Mouse (Mus musculus) embryonic facial prominence, embryonic 10.5 days (tissue): Measurements from ENCODE around the gene Tceal8. TPM values are rescaled to one million over a fixed set of nuclear protein-coding genes. Genes with fewer than 3 reads are reported as not detected.
A peak's percentile ranks its signal among the peaks of the same experiment; 100 is the strongest.
"Not testable (repeated sequence)": the region's sequence is repeated elsewhere in the genome, so short reads cannot be mapped to it uniquely, and the experiment has no call there.

ENCODE experiments used
- DNase-seq: peaks from one replicate; pipeline ENCODE4 v3.0.0-alpha.2; 2017; ENCODE audit warnings: low spot score
- H3K27ac ChIP-seq: fragments of 300-500 bp; sonication (generic); replicated peaks from 2 replicates; pipeline ENCODE4 v1.5.1; 2016; ENCODE audit warnings: mild to moderate bottlenecking
- H3K27me3 ChIP-seq: fragments of 300-500 bp; sonication (generic); replicated peaks from 2 replicates; pipeline ENCODE4 v1.6.1; 2016; ENCODE audit warnings: low read depth, mild to moderate bottlenecking; ENCODE audit not compliant: poor library complexity, severe bottlenecking
- H3K36me3 ChIP-seq: fragments of 300-500 bp; sonication (generic); replicated peaks from 2 replicates; pipeline ENCODE4 v1.6.1; 2016; ENCODE audit warnings: mild to moderate bottlenecking, moderate library complexity
- H3K4me1 ChIP-seq: fragments of 300-500 bp; sonication (generic); 2 replicates; pipeline ENCODE4 v1.6.1; 2016
- H3K4me3 ChIP-seq: fragments of 300-500 bp; sonication (generic); 2 replicates; pipeline ENCODE4 v1.5.1; 2016; ENCODE audit warnings: mild to moderate bottlenecking, moderate library complexity
- H3K9me3 ChIP-seq: fragments of 300-500 bp; sonication (generic); 2 replicates; pipeline ENCODE4 v1.6.1; 2016; ENCODE audit warnings: mild to moderate bottlenecking
- WGBS: fragments of 180-500 bp; shearing (Covaris S2); methylation state at CpG from one replicate; pipeline ENCODE4 v1.1.7; 2016; 5-methylcytosine and 5-hydroxymethylcytosine counted together
- polyA plus RNA-seq: library from polyadenylated mRNA; unstranded; fragments of >200 nt; fragmentation: Nextera tagmentation; extraction: Ambion mirVana; gene quantifications from 2 replicates; pipeline ENCODE4 v1.2.1, GENCODE M21; 2016

Tceal8 gene
- polyA plus RNA-seq, 1 experiment from 2014 or later = 213 TPM

GRCm38 (mm10) chrX:136172786-136173185 lies 644 bp upstream of the Tceal8 start:
- Histone ChIP-seq H3K9me3 (no peaks in the 10 kb centered on the region), H3K4me1 (peaks cover 3% of the 10 kb centered on the region), H3K36me3 (peaks cover 11% of the 10 kb centered on the region), H3K4me3 (peak overlapping the region; percentile 67), H3K27me3 (peaks cover 60% of the 10 kb centered on the region), H3K27ac (peak overlapping the region; percentile 89)
- 26% methylated on average over 10 of the region's 10 CpGs for WGBS
- peak; percentile 7 for DNase-seq

DNA sequence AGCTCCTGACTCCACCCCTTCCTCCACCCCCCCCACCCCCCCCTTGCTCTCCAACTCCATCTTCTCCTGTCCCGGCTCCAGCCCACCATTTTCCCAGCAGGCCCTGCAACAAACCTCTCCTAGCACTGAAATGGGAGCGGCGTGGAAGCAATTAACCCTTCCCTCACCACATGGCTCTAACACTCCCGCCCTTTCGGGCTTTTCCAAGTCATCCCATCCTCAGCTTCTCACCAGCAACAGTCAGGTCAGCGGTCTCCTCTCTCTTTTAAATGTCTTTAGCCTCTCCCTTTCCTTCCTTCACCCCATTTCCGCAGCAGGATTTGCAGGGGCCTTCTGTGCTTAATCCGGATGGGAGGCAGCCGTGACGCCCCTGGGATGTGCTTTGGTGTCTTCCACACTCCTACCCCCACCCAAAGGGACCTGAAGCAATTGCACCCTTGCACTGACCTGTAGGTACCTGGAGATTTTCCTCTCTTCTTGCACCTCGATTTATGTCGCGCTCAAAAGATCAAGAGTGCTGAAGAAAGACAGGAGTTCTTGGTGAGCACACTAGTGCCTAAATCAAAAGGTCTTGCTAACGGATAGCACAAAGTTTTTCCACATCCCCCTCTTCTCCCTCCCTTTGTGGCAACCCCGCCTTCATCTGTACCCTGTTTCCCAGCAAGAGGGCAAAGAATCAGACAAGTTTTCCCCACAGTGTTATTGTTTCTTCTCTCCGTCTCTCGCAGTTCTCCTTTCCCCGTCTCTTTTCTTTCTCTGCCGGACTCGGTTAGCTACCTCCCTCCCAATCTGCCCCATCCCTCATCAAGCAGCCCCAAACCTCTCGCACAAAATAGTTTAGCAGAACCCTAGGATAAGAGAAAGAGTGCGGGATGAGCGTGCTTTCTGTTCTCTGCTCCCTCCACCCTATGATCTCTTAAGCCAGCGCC lies 689 bp downstream of the Tceal8 start:
- H3K9me3 ChIP-seq = no peaks in the 10 kb centered on the region
- peak overlapping the region; percentile 67 for H3K4me3 ChIP-seq
- 16% methylated on average over 24 of the region's 24 CpGs for WGBS
- peaks cover 3% of the 10 kb centered on the region for H3K4me1 ChIP-seq
- peaks cover 48% of the 10 kb centered on the region for H3K27me3 ChIP-seq
- H3K27ac ChIP-seq = peak overlapping the region; percentile 89
- DNase-seq = peak; percentile 82
- H3K36me3 ChIP-seq = peaks cover 11% of the 10 kb centered on the region

DNA sequence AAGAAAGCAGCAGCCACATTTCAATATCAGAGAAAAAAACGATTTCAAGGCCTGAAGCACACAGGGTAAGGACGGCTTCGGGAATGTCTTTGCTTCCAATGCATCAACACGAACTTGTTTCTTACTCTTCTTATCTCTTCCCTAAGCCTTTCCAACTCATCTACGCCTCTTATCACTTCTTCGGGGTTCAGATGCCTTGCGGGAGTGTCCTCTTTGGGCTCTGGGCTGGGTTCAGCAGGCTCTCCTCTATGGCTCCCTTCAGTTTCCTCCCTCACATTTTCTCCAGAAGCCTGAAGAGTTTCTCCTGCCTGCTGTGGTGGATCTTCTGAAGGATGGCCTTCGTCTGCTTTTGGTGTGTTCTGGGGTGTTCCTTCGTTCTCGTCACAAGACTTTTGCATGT lies 1.5 kb downstream of the Tceal8 start:
- no peak for DNase-seq
- peaks cover 11% of the 10 kb centered on the region for H3K36me3 ChIP-seq
- peak overlapping the region; percentile 89 for H3K27ac ChIP-seq
- peak overlapping the region; percentile 67 for H3K4me3 ChIP-seq
- H3K4me1 ChIP-seq = peaks cover 3% of the 10 kb centered on the region
- WGBS = 70% methylated on average over 10 of the region's 10 CpGs
- H3K27me3 ChIP-seq = peaks cover 41% of the 10 kb centered on the region
- H3K9me3 ChIP-seq = no peaks in the 10 kb centered on the region

- H3K27me3 ChIP-seq = peaks cover 9% of the 10 kb centered on the region; the same call in 1 of the 2 replicates
- no peaks in the 10 kb centered on the region for H3K36me3 ChIP-seq
- no peak overlapping the region for H3K4me3 ChIP-seq
- no peaks in the 10 kb centered on the region for H3K4me1 ChIP-seq
- DNase-seq = no peak
- H3K27ac ChIP-seq = no peak overlapping the region
- no peaks in the 10 kb centered on the region for H3K9me3 ChIP-seq
- WGBS = 82% methylated on average over 7 of the region's 7 CpGs
These were observed 27.9 kb downstream of the Tceal8 start for GRCm38 (mm10) chrX:136144195-136144594.

DNA sequence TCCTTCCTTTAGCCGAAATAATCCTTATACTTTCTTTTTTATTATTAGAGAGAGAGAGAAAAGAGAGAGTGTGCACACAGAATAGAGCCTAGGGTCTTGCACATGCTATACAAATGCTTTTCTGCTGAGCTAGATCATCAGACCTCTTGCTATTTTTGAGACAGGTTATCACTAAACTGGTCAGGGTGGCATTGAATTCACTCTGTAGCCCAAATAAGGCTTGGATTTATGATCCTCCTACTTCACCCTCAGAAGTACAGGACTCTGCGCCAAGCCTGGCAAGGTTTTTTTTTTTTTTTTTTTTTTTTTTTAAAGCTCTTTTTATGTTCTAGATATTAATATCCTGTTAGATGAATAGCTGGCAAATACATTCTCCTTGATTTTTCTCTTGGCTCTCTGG lies 28.4 kb downstream of the Tceal8 start:
- DNase-seq = no peak

GRCm38 (mm10) chrX:136141385-136141784 lies 30.8 kb downstream of the Tceal8 start:
- H3K4me1 ChIP-seq = no peaks in the 10 kb centered on the region
- no peaks in the 10 kb centered on the region for H3K36me3 ChIP-seq
- no peak overlapping the region for H3K4me3 ChIP-seq
- WGBS = 84% methylated on average over 5 of the region's 5 CpGs
- H3K27me3 ChIP-seq = no peaks in the 10 kb centered on the region; the same call in 1 of the 2 replicates
- no peaks in the 10 kb centered on the region for H3K9me3 ChIP-seq
- no peak overlapping the region for H3K27ac ChIP-seq
- DNase-seq = no peak

More for the DNA sequence above, 28.4 kb downstream of the Tceal8 start:
- WGBS = 81% methylated on average over 2 of the region's 2 CpGs
- Histone ChIP-seq H3K4me1 (no peaks in the 10 kb centered on the region), H3K4me3 (no peak overlapping the region), H3K27me3 (peaks cover 9% of the 10 kb centered on the region; the same call in 1 of the 2 replicates), H3K36me3 (no peaks in the 10 kb centered on the region), H3K9me3 (no peaks in the 10 kb centered on the region), H3K27ac (no peak overlapping the region)

DNA sequence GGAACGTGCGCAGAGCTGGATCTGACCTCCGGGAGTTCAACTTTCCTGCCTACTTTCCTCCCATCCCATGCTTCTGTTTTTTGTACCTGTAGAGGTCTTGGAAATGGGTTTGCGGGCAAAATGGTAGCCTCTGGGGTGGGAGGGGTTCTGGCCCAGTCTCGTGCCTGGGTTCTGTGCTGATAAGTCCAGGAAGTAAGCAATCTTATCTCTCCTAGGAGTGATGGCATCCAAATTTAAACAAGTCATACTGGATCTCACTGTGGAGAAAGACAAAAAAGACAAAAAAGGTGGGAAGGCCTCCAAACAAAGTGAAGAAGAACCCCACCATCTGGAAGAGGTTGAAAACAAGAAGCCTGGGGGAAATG lies 32.5 kb downstream of the Tceal8 start:
- H3K4me3 ChIP-seq = peak overlapping the region; percentile 59
- WGBS = 37% methylated on average over 5 of the region's 5 CpGs

GRCm38 (mm10) chrX:136138827-136139639 lies 33.1 kb downstream of the Tceal8 start, which contains the start of gene Bex4:
Gene Bex4 (plus strand): TSS chrX:136138996.
- not testable (repeated sequence) for H3K9me3 ChIP-seq, H3K27me3 ChIP-seq, H3K36me3 ChIP-seq, H3K27ac ChIP-seq, H3K4me1 ChIP-seq
- H3K4me3 ChIP-seq = peak within 1 kb of the TSS; percentile 59
- peak; percentile 14 for DNase-seq
- WGBS = 29% methylated on average over 22 of the region's 64 CpGs

More for the DNA sequence above, 32.5 kb downstream of the Tceal8 start:
- H3K36me3 ChIP-seq, H3K27ac ChIP-seq, H3K4me1 ChIP-seq, H3K27me3 ChIP-seq, H3K9me3 ChIP-seq: not testable (repeated sequence)
- DNase-seq = peak; percentile 9

- Histone ChIP-seq H3K27ac (no peak overlapping the region), H3K4me1 (no peaks in the 10 kb centered on the region), H3K27me3 (peaks cover 7% of the 10 kb centered on the region; the same call in 1 of the 2 replicates), H3K4me3 (no peak overlapping the region), H3K36me3 (no peaks in the 10 kb centered on the region), H3K9me3 (no peaks in the 10 kb centered on the region)
- no peak for DNase-seq
- 82% methylated on average over 4 of the region's 4 CpGs for WGBS
These were observed 36.6 kb downstream of the Tceal8 start for GRCm38 (mm10) chrX:136135559-136135958.

- 14% methylated on average over 5 of the region's 5 CpGs for WGBS
- peak; percentile 50 for DNase-seq
- no peaks in the 10 kb centered on the region for H3K9me3 ChIP-seq
These were observed 44.4 kb downstream of the Tceal8 start for GRCm38 (mm10) chrX:136127744-136128064.

DNA sequence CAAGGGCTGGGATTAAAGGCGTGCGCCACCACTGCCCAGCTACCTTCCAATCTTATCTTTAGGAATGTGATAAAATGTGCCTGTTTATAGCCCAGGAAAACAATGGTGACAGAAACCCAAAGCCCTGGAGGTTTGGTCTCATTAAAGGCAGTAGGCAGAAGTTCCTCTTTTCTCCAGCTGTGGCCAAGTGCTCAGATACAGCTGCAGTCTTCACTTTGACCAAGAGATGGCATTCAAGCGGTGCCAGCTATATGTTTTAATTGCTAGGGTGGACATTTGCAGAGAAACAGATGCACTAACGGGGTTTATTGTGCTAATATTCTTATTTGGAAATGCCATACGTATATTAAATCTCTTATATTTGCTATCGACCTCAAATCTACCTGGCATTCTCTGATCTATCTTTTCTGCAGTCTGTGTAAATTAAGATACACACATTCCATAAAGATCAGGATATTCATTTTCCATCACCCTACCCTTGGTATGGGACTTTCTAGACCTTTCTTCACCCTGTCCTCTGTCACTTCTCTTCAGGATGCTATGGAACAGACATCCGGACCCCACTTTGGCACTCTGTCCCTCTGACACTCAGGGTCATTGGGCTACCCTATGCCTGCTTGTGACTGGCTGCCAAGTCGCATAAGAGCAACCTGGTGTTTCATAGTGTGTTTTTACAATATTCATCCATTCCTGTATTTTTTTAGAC lies 45.0 kb downstream of the Tceal8 start:
- no peak overlapping the region for H3K4me3 ChIP-seq
- no peaks in the 10 kb centered on the region for H3K4me1 ChIP-seq
- no peaks in the 10 kb centered on the region; the same call in 1 of the 2 replicates for H3K27me3 ChIP-seq
- no peak overlapping the region for H3K27ac ChIP-seq
- H3K9me3 ChIP-seq = no peaks in the 10 kb centered on the region
- no peaks in the 10 kb centered on the region for H3K36me3 ChIP-seq
- 57% methylated on average over 8 of the region's 8 CpGs for WGBS
- peak; percentile 8 for DNase-seq

More at GRCm38 (mm10) chrX:136127744-136128064, 44.4 kb downstream of the Tceal8 start:
- no peak overlapping the region for H3K4me3 ChIP-seq
- no peaks in the 10 kb centered on the region for H3K4me1 ChIP-seq
- 0 out of 2 replicates have a peak overlapping the region, but pooled peaks have one; percentile 19 for H3K27ac ChIP-seq
- no peaks in the 10 kb centered on the region for H3K36me3 ChIP-seq
- H3K27me3 ChIP-seq = no peaks in the 10 kb centered on the region; the same call in 1 of the 2 replicates
